Mouse (Mus musculus): Measurements from ENCODE around the gene Pigt.
A peak's percentile ranks its signal among the peaks of the same experiment; 100 is the strongest.

Pigt gene

DNA sequence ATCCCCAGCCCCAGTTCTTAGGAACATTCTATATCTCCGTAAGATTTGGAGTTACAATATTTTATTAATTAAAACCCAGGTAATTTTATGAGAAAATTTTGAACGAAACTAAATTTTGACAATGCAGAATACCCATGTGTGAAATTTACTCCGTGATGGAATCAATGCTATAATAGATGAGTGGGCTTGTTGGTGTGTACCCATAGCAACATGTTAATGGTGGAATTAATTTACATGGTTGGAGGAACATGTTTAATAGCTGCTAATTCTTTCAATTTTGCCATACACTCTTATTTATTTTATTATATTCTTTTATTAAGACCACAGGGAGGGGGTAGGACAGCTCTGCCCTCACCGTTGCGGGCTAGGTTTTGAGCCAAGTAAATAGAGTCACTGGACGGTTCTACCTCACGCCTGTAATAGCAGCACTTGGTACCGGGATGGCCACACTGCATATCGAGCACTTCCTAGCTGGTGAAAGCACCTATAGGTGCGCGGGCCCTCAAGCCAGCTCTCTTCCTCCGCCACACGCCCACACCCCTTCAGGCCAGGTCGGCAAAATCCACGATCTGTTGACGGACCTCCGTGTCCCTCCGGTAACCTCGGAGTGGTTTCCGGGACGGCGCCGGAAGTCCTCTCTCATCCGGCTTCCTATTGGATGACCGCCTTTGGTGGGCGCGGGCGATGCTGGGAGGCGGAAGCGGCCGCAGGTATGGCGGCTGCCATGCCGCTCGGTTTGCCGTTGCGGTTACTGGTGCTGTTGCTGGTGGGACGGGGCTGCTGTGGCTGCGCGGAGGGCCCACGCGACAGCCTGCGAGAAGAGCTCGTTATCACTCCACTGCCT is at the start of gene Pigt:
Gene Pigt (plus strand): TSS at position 674 of the 844 bp plus-strand sequence.
- DNase-seq (ENCODE audit: low read depth), result peak; percentile 72

DNA sequence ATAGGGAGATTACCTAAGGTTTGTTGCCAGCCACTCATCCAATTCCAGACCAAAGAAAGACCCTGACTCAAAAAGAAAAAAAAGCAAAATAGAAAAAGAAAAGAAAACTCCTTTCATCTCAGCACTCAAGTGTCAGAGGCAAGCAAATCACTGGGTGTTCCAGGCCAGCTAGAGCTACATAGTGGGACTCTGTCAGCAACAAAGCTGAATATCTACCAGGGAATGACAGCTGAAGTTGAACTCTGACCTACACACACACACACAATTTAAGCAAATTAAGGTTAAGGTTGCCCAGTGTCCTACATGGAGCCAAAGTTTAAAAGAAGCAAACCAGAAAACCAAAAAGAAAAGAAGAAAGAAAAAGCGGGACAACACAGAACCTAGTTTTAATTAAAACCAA is 49.2 kb upstream of the Pigt start:
- DNase-seq (ENCODE audit: low read depth), result no peak

DNA sequence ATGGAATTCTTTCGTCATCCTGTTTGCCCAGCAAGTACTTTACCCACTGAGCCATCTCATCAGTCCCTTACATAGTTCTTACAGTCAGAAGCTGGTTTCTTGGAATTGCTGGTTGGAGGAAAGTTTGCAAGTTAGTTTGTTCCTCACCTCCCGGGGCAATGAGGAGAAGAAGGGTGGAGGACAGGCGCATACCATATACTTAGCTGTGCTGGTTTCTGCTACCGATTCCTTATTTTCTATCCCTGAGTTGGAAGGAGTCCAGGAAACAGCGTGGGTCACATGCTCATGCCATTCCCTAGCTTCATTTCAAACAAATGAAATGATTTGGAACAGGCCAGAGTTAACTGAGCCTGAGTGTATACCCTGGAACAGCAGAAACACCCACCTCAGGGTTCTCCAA is 48.4 kb upstream of the Pigt start:
- no peak for DNase-seq (ENCODE audit: low read depth)

DNA sequence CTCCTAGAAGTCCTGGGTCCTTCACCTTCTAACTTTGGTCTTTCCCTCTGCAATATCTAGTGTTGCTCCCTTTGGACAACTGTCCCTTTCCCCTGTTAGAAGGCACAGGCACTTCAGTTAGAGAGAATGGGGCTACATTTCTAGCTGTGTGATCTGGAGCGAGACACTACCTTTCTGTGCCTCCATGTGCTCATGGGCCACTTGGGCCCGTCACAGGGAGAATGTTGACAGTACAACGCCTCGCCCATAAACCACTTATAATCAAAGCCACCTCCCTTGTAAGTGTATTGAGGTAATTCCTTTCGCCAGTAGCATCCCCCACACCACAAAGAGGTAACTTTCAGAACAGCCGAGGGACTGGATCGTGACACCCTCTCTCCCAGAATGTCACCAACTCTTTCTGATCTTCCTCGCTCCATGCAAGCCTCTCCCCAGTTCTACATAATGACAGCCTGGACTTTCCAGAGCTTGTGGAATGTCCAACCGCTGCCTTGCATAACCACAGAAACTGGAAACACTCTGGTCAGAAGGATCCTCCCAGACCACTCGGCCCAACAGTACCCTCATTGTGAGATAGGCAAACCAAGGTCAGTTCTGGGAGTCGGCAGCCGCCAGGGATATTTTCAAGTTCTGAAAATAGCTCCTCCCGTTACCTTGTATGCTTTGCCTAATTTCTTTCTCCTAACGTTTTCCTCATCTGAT is 47.8 kb upstream of the Pigt start:
- no peak for DNase-seq (ENCODE audit: low read depth)

DNA sequence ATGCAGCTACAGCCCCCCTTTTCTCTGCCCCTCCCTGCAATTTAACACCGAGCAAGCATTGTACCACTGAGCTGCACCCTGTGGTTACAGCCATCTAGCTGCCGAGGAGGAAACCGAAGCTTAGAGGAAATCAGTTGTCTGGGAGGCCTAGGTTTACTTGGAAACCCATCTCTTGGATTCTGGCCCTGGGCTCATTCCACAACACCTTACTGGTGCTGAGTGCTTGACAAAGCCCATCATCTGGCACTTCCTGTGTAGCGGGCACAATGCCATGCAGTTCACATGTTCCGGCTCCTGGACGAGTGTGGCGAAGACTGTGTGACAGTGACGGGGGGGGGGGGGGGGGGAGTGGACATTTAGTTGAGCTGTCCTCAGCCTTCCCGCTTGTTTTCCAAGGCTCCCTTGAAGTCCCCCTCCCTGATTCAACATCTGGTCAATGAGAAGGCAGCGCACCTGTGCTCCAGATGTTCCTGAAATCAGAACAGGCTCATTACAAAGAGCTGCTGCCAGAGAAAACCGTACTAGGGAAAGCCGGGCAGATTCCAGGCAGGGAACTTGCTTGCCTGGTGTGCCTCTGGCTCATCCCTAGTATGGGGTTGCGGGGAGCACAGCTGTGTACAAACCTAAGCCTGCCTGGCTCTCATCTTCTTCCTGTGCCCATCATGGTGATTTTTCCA is 45.2 kb upstream of the Pigt start:
- DNase-seq (ENCODE audit: low read depth), result no peak

DNA sequence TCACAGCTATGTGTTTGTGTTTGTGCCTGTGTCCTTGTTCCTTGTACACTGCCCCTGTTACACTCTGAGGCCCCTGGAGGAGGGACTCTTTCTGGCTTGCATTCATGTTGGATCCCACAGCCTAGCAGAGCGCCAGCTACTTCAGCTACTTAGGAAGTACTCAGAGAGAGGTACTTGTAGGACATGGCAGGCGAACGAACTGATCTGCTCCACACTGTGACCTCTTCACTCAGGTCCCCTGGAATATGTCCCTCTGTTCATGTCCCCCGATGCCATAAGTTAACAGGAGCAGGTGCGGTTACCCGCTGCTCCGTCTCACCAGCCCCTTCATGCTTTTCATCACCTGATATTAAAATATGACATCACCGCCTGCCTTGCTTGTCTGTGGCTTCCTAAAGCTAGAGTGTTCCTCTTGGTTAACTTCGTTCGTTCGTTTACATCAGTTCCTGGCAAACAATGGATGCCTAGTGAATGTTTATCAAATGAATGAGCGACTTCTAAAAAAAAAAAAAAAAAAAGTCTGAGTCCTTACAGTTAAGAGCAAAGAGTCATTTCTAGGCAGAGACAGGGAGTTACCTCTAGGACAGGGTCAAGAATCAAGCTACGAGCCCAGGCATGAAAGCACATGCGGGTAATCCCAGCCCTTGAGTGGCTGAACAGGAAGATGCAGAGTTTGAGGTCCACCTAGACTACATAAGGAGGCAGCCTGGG is 44.1 kb upstream of the Pigt start:
- no peak for DNase-seq (ENCODE audit: low read depth)

DNA sequence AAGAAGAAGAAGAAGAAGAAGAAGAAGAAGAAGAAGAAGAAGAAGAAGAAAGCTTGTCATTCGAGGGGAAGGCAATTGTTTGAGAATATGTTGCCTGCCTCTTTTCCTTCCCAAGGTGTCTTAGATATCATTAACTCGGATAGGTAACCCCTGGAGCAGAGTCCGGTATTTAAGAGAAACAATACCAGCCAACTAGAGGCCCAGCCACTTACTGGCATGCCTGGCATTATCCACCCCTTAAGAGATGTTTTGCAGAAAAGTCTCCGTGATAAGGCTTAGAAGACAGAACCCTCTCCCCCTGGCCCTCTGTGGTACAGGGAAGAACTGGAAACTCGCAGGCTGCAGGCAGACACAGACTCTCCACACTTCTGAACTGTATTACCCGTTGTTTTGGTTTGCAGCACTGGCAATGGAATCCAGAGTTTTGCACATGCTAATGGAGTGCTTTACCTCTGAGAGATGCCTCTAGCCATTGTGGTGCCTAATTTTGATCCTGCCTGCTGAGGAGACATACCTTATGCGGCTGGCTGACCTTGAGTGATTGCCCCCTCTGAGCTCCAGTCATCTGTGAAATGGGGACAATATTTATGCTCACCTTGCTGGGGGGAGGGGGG is 43.3 kb upstream of the Pigt start:
- no peak for DNase-seq (ENCODE audit: low read depth)

DNA sequence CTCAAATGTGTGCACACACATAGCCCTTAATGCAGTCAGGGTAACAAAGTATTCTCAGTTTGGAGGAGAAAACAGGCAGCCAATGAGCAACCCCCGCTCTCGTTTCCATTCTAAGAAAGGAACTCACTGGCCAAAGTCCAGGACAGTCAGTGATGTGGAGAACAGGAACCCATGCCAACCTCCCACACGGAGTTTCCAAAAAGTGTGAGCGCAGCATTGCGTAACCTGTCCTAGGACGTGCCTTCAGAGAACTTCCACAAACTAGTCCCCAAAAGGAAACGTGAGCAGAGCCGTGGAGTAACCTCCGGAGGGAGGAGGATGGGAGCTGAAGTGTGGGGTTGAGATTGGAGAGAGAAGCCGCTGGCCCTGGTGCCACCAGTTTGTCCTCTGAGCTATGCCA is 42.5 kb upstream of the Pigt start:
- no peak for DNase-seq (ENCODE audit: low read depth)

DNA sequence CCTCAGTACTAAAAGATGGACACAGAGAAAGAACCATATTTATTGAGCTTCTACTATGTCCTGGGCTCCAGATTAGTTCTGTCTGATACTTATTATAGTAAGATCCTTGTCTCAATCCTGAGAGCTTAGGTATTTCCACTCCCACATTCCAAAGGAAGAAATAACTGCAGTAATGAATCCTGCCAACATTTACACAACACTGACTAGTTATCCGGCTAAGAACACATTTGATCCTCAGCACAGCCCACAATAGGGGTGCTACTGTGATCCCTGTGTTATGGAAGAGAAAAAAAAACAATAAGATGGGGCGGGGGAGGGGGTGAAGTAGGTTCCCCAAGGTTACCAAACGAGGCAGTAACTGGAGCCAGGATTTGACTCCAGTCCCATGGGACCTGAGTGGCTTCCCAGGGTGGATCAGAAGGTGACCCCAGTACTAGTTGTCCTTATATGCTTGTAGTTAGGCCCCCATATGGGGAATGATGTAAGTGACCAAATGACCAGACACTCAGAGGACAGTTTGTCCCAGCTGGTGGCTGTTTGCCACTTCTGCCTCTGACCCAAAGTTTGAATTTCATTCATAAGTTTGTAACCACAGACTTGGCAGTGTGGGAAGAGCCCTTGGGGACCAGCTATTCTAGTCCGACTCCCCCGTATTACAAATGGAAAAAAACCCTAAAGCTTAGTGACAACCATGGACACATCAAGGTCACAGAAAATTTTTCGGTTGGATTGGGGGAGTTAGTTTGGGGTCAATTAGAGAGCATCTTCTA is 41.7 kb upstream of the Pigt start:
- DNase-seq (ENCODE audit: low read depth), result no peak

DNA sequence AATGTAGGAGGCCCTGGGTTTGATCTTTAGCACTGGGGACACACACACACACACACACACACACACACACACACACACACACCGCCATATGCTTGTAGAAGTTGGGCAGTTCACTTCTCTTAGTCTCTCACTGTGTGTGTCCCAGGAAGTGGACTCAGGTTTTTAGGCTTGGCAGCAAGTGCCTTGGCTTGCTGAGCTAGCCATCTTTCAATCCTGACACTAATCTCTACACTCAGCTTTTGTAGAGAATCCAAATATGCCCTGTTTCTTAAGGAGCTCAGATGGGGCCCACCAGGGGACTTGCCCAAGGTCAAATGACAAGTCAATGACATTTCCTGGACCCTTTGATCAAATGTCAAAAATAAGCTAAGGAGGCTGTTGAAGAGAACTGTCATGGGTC is 40.9 kb upstream of the Pigt start:
- no peak for DNase-seq (ENCODE audit: low read depth)

DNA sequence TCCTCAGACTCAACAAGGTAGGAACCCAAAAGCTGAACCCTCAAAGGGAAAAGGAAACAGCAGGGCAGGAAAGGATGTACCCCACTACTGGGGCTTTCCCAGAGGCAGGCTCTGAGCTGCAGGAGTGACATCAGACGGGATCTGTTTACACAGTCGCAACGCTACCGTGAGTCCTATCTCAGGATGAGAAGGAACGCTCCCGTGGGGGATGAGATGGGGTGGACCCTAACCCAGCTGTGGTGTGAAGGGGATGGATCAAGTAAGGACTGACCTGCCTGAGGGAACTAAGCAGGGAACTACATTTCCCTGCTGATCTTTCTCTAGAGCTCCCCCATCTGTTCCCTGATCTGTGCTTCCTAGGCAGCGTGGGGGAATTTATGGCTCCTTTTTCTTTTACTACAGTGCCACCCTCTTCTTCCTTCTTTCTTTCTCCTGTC is 40.4 kb upstream of the Pigt start, which contains the start of gene Sys1:
Gene Sys1 (plus strand): TSS at position 101 of the 437 bp plus-strand sequence.
- no peak for DNase-seq (ENCODE audit: low read depth)

DNA sequence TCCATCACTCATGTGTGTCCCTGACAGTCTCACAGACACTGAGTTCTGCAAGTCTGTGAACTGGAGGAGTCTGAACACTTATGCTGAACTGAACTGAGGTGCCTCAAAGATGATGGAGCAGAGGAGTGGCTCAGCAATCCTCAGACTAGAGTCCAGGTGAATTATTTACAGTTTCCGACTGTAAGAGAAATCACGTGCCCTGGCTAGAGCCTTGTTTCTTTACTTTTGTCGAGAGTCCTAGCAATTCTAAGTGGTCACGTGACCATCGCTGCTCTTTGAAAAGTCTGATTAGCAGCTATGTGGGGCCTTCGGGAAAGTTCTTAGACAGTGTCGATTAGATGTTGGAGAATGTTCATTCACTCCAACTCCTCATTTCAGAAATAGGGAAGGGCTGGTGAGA is 39.4 kb upstream of the Pigt start:
- DNase-seq (ENCODE audit: low read depth), result no peak

DNA sequence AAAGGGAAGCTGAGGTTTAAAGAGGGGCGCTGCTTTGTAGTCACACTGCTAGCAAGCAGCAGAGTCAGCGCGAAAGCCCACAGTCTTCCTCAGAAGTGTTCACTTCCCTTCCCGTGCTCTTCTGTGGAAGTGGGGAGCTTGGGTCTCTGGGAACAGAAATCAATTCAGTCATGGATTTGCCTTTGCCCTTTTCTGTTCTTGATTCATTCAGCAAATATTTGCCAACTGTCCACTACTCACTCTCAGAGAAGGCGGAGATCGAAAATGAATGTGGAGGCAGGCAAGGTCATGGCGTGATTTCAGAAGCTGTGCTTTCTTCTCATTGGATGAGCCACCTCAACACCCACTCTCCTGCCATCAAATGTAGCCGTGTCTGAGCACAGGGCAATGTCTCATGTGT is 38.8 kb upstream of the Pigt start:
- no peak for DNase-seq (ENCODE audit: low read depth)

DNA sequence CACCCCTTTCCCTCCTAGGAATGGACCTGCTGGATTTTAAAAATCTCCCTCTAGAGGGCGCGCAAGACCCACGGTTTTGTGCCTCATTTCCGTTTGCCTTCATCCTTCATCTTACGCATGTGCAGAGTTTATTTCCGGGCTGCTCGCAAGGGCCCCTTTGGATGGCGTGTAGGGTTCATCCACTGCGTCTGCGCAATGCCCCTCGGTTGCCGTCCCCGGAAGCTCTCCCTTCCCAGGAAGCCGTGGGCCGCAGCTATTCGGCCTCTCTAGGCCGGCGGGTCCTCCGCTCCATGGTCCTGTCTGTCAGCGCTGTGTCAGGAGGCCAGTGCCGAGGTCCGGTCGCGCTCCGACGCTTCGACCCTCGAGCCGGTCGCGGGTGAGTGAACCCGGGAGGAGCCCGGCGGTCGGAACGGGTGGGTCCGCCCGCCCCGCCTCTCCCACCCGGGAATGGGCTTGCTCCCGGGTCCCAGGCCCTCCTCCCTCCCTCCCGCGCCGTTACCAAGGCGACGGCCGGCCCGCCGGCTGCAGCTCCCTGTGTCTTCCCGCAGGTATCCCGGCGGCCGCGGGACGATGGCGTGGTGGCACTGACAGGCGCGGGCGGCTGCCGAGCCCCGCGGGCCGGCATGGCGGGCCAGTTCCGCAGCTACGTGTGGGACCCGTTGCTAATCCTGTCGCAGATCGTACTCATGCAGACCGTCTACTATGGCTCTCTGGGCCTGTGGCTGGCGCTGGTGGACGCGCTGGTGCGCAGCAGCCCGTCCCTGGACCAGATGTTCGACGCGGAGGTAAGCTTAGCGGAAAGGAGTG is 36.4 kb upstream of the Pigt start, which contains the start of gene Gm20458:
Gene Gm20458 (plus strand): TSS at position 223 of the 807 bp plus-strand sequence.
- DNase-seq (ENCODE audit: low read depth), result peak; percentile 96

DNA sequence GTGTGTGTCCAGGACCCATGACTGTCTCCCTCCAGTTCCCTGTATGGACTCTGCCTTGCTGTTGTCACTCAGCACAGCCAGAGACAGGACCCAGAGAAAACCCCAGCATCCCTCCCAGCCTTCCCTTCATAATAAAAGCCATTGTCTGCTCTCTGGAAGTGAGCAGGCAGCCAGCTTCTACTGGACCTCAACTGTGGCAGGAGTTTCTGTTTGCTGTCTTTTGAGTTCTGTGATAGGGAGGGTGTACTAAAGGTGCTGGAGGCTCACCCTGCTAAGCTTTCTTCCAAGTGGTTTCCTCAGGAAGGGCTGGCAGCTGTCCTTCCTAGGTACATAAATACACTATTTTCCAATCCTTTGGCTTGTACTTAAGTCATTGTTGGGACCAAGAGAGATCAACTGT is 32.2 kb upstream of the Pigt start:
- no peak for DNase-seq (ENCODE audit: low read depth)

DNA sequence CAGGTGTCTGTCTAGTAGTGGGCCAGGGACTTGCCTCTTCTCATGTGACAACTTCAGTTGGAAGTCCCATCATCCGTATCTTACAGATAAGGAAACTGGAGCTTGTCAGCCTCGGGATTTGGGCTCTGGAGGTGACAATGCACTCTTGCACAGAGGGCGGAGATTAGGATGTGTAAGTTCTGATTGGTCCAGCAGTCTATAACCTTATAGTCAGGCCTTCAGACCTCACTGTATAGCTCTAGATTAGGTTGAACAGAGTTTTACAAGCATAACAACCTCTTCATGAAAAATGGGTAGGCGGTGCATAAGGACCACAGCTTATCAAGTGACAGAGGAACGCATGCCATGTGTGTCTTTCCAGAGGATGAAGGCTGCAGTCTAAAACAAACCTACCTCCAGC is 30.5 kb upstream of the Pigt start:
- DNase-seq (ENCODE audit: low read depth), result no peak

DNA sequence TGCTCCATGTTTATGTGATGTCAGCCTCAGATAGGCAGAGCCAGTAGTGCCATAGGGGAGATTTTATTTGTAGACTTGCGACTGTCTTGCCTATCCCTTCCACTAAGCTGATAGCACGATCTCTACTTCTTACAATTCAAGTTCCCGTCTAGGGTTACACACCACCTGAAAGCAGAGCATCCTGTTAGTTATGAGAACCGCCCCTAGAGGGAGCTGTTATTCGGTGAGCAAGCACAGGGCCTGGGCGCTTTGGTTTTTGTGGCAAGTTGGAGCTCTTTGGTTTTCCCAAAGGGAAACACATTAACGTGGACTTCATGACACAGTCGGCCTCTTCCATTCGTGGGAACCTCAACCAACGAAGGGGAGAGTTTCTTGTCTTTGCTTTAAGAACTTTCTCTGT is 27.1 kb upstream of the Pigt start:
- DNase-seq (ENCODE audit: low read depth), result peak; percentile 60

DNA sequence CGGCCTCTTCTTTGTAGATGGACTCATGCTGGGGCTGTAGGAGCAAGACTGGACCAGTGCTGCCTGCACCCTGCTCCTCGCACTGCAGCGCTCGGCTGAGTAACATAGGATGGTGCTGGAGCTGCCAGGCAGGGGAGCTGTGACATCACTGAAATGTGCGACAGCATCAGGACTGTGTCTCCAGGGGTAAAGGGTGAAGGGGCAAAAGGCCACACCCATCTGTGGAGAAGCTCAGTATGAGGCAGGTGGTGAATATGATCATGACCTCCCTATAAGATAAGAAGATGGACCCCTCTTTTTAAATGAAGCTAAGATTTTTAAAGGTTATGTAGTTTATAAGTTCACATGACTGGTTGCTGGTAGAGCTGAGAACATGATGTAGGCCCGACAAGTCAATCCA is 23.7 kb upstream of the Pigt start, which contains the start of gene Trp53tg5:
Gene Trp53tg5 (minus strand): TSS at position 101 of the 400 bp plus-strand sequence.
- no peak for DNase-seq (ENCODE audit: low read depth)

DNA sequence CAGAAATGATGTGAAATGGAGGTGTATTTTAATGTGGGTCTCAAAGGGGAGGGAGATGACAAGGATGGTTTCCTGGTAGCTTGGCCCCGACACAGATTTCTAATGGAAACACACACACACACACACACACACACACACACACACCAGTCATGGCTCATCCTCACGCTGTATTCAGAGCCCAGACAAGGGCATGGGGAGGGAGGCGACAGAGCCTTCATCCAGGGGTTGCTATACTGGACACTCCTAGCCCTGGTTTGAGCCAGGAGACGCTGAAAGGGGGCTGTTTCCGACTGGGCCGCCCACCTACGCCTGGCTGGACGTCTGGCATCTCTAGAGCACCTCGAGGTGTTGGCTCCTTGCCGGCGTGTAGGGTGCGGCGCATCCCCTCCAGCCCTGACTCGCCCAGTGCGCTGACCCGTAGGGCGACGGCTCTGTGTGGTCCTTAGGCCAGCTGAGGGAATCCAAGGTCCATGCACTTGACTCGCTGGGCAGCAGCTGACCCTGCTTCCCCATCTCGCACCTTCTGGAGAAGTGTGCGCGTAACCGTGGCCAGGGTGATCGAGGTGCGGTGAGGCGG is 11.6 kb upstream of the Pigt start, which contains the start of gene Dbndd2:
Gene Dbndd2 (plus strand): TSS at position 426 of the 577 bp plus-strand sequence.
- no peak for DNase-seq (ENCODE audit: low read depth)
